Mouse (Mus musculus): ENCODE results near the gene Scube2. TPM values are rescaled to one million over a fixed set of nuclear protein-coding genes. Genes with fewer than 3 reads are reported as not detected.
A peak's percentile ranks its signal among the peaks of the same experiment; 100 is the strongest.

Scube2 gene
- polyA plus RNA-seq, 1 experiment, result not detected

DNA sequence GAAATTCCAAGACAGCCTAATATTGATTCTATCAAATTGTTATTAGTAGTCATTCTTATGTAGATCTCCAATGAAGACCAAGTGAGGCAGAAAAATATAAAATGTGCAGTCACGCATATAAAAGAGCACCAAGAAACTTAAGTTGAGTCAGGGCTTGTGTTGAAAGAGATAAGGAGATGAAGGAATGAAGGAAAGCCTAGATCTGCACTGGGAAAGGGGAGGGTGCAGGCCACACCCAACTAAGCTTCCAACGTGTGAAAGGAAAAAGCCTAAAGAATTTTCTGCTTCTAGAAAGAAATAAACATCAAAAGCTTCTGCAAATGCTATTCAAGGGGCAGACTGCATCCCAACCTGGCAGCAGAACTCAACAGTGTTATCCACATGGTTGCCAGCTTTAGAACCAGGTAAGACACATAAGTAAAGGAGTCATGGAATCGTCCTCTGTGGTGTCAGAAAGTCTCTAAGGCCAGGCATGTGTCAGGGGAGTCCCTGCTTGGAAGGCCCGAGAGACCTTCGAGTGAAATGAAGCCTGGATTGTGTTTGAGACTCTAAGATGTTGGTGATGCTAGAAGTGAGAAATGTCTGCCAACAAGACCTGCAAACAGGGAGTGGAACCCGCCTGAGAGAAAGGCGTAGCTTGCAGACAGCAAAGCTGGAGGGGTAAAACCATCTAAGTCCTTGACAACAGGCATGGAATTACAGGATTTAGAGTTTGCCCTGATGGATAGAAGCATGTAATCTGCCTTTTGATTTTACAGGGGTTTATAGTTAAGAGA, 97.7 kb downstream of the Scube2 start:
- H3K4me3 ChIP-seq (replicated peaks), result peak overlapping the region; percentile 40
- peaks cover 38% of the 10 kb centered on the region for H3K4me1 ChIP-seq (ENCODE audit: control insufficient read depth)
- no peaks in the 10 kb centered on the region for H3K9me3 ChIP-seq (ENCODE audit: control insufficient read depth, low read length)
- H3K27me3 ChIP-seq (ENCODE audit: control insufficient read depth), result no peaks in the 10 kb centered on the region
- TF ChIP-seq GATA1 (IDR thresholded peaks at IDR 0.05; ENCODE audit: low read length) (peak; percentile 44; the same call in 1 of the 2 replicates), TAL1 (IDR thresholded peaks at IDR 0.05; ENCODE audit: low read length) (peak; percentile 16; the same call in 1 of the 3 replicates)
- H3K36me3 ChIP-seq (ENCODE audit: control insufficient read depth), result no peaks in the 10 kb centered on the region

- peaks cover 29% of the 10 kb centered on the region for H3K4me1 ChIP-seq (ENCODE audit: control insufficient read depth)
- no peaks in the 10 kb centered on the region for H3K27me3 ChIP-seq (ENCODE audit: control insufficient read depth)
- no peak overlapping the region for H3K4me3 ChIP-seq (replicated peaks)
- H3K36me3 ChIP-seq (ENCODE audit: control insufficient read depth), result no peaks in the 10 kb centered on the region
- H3K9me3 ChIP-seq (ENCODE audit: control insufficient read depth, low read length), result no peaks in the 10 kb centered on the region
- TF ChIP-seq TAL1 (IDR thresholded peaks at IDR 0.05; ENCODE audit: low read length), result no peak
These were observed 101.5 kb downstream of the Scube2 start for GRCm38 (mm10) chr7:109764009-109764408.

DNA sequence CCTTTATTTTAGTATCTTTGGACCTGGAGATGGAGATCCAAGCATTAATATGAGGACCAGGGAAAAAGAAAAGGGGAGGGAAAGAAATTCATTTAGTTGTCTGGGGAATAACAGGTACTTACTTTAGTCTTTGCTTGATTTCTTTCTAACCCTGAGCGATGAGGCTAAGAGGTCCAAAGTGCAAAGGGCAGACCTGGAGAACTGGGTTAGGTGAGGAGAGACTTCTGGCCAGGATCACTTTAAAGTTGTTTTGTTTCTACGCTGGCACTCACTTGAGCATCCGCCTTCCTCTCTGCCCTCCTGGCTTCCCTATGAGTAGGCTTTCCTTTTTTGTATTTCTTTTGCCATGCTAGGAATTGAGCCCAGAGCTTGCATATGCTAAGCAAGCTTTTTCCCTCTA, 109.2 kb downstream of the Scube2 start:
- H3K4me3 ChIP-seq (replicated peaks), result no peak overlapping the region
- peaks cover 38% of the 10 kb centered on the region for H3K4me1 ChIP-seq (ENCODE audit: control insufficient read depth)
- no peaks in the 10 kb centered on the region for H3K9me3 ChIP-seq (ENCODE audit: control insufficient read depth, low read length)
- H3K27me3 ChIP-seq (ENCODE audit: control insufficient read depth), result no peaks in the 10 kb centered on the region
- no peaks in the 10 kb centered on the region for H3K36me3 ChIP-seq (ENCODE audit: control insufficient read depth)
- TF ChIP-seq GATA1 (IDR thresholded peaks at IDR 0.05; ENCODE audit: low read length) (no peak), TAL1 (IDR thresholded peaks at IDR 0.05; ENCODE audit: low read length) (no peak)

DNA sequence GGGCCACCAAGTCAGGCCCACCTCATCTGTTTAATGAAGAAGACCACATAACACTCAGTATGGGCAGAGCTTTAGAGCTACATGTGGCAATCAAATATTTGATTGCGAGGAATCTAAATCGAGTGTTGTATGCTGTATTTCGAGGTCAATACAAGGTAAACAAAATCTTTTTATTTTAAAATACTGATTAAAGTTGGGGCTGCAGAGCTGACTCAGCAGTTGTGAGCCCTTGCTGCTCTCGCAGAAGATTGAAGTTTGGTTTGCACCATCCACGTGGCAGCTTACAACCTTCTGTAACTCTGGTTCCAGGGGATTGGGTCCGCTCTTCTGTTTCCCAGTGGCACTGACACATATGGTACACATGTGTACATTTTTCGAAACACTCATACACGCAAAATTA, 111.4 kb downstream of the Scube2 start:
- H3K27me3 ChIP-seq (ENCODE audit: control insufficient read depth), result no peaks in the 10 kb centered on the region
- H3K4me3 ChIP-seq (replicated peaks), result no peak overlapping the region
- H3K36me3 ChIP-seq (ENCODE audit: control insufficient read depth), result peaks cover 7% of the 10 kb centered on the region
- H3K9me3 ChIP-seq (ENCODE audit: control insufficient read depth, low read length), result no peaks in the 10 kb centered on the region
- H3K4me1 ChIP-seq (ENCODE audit: control insufficient read depth), result peaks cover 52% of the 10 kb centered on the region
- TF ChIP-seq TAL1 (IDR thresholded peaks at IDR 0.05; ENCODE audit: low read length), result no peak

DNA sequence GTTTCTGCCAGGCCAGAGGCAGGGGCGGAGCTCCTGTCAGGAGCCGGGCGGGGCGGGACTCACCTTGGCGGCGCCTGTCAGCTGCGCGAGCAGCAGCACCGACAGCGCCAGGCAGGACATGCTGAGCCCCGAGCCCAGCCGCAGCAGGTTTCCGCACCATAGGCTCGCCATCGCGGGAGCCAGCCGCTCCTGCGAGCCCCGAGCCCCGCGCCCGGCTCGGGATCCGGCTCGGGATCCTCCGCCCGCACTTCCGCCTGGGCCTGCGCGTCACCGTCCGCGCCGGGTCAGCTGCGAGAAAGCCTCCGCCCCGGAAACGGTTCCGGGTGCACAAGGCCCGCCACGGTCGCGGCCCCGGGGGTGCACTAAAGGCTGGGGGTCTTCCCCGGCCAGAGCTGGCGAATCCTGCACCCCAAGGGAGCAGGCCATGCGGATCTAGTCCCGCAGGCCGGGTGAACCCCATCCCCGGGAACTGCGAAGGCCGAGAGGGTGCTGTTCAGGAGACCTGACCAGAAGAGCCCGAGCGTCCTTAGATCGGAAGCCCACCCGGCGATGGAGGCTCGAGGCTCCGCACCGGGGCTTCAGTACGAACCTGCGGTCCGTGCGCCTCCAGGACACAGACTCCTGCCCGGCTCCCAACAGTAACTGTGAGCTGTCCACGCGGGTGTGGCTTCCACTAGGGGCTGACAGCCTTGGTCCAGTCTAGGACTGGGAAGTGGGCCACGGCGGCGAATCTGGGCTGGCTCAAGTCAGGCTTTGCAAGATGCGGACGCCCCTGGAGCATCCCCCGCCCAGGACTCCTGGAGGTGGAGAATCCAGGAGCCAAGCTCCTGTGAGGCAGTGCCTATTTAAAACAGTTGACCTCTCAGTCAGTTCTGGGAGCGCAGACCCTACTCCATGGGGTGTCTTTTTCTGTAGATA, 113.2 kb downstream of the Scube2 start, which contains the start of gene Tmem9b:
Gene Tmem9b (minus strand): TSS at position 868 of the 918 bp plus-strand sequence.
- Histone ChIP-seq H3K36me3 (ENCODE audit: control insufficient read depth) (peaks cover 22% of the 10 kb centered on the region), H3K9me3 (ENCODE audit: control insufficient read depth, low read length) (no peaks in the 10 kb centered on the region), H3K4me3 (replicated peaks) (peak within 1 kb of the TSS; percentile 79), H3K27me3 (ENCODE audit: control insufficient read depth) (no peaks in the 10 kb centered on the region), H3K4me1 (ENCODE audit: control insufficient read depth) (peaks cover 57% of the 10 kb centered on the region)
- no peak for TF ChIP-seq GATA1 (IDR thresholded peaks at IDR 0.05; ENCODE audit: low read length)
- TF ChIP-seq TAL1 (IDR thresholded peaks at IDR 0.05; ENCODE audit: low read length), result no peak

DNA sequence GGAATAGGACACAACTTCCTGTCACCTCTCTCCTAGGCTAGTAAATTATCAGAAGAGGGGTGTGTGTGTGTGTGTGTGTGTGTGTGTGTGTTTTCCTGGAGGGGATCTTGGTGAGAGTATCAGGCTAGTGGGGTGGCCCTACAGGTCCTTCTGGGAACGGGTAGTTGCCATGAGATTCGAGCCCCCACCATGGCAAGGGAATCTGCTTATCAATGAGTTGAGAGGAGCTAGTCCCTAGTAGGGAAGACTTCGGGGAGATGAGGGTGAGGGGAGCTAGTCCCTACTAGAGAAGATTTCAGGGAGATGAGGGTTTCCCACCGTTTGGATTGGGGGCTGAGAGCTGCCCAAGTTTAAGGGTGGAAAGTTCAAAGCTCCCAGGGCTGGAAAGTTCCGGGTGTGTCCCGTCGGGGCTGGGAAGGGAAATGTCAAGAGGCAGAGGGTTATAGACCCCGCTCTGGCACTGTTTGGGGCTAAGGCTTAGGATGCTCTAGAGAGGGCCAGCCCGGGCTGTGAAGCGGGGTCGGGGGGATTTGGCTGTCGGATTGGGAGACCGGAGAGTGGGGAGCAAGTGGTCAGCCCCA, 114.0 kb downstream of the Scube2 start:
- no peak for TF ChIP-seq TAL1 (IDR thresholded peaks at IDR 0.05; ENCODE audit: low read length)
- TF ChIP-seq GATA1 (IDR thresholded peaks at IDR 0.05; ENCODE audit: low read length), result no peak
- no peaks in the 10 kb centered on the region for H3K27me3 ChIP-seq (ENCODE audit: control insufficient read depth)
- H3K36me3 ChIP-seq (ENCODE audit: control insufficient read depth), result peaks cover 29% of the 10 kb centered on the region
- peaks cover 58% of the 10 kb centered on the region for H3K4me1 ChIP-seq (ENCODE audit: control insufficient read depth)
- H3K9me3 ChIP-seq (ENCODE audit: control insufficient read depth, low read length), result no peaks in the 10 kb centered on the region
- H3K4me3 ChIP-seq (replicated peaks), result peak overlapping the region; percentile 79

Other genes with a start within 250 kb of the Scube2 start
- 1.1 and 1.3 TPM in 2 replicates for gene St5, start 162.1 kb downstream of the Scube2 start, polyA plus RNA-seq (2012)
- gene Akip1, start 162.0 kb downstream of the Scube2 start, polyA plus RNA-seq (2012), result 7.5 and 10.3 TPM in 2 replicates
- gene BC051019, start 141.8 kb downstream of the Scube2 start, polyA plus RNA-seq (2012), result not detected in 2 replicates
- 0.11 and 0.28 TPM in 2 replicates for gene Ascl3, start 134.0 kb downstream of the Scube2 start, polyA plus RNA-seq (2012)
- gene Tmem9b, start 112.8 kb downstream of the Scube2 start, polyA plus RNA-seq (2012), result 0.19 and 0.51 TPM in 2 replicates
- gene Nrip3, start 83.7 kb downstream of the Scube2 start, polyA plus RNA-seq (2012), result 0.05 and 0.48 TPM in 2 replicates
- 0.45 and 0.60 TPM in 2 replicates for gene Dennd5a, start 94.8 kb upstream of the Scube2 start, polyA plus RNA-seq (2012)
- gene Tmem41b, start 121.2 kb upstream of the Scube2 start, polyA plus RNA-seq (2012), result 1.0 and 1.3 TPM in 2 replicates
- 0.84 and 1.4 TPM in 2 replicates for gene Ipo7, start 152.6 kb upstream of the Scube2 start, polyA plus RNA-seq (2012)
- 0.13 and 0.33 TPM in 2 replicates for gene Zfp143, start 195.5 kb upstream of the Scube2 start, polyA plus RNA-seq (2012)